Mouse (Mus musculus): Measurements from ENCODE around the gene Ubxn11. TPM values are rescaled to one million over a fixed set of nuclear protein-coding genes. Genes with fewer than 3 reads are reported as not detected.

Ubxn11 gene
- polyA plus RNA-seq, 1 experiment from 2014 or later: 1.3 TPM

- Histone ChIP-seq H3K9ac (ENCODE audit: low read length) (peak overlapping the region; percentile 13; the same call in 1 of the 2 replicates), H3K36me3 (ENCODE audit: control insufficient read depth, insufficient read depth, low read length) (no peaks in the 10 kb centered on the region), H3K4me1 (replicated peaks; ENCODE audit: control insufficient read depth, insufficient read depth) (0 out of 2 replicates have a peak, but pooled peaks cover 2% of the 10 kb centered on the region), H3K4me3 (ENCODE audit: low read depth, low read length) (no peak overlapping the region), H3K9me3 (ENCODE audit: control insufficient read depth, low read length) (no peaks in the 10 kb centered on the region), H3K27me3 (ENCODE audit: control insufficient read depth, insufficient read depth, low read length) (no peaks in the 10 kb centered on the region), H3K27ac (replicated peaks) (no peak overlapping the region), H3K4me2 (replicated peaks; ENCODE audit: low read depth) (no peak overlapping the region)
- 87% methylated on average over 21 of the region's 21 CpGs for WGBS
- TF ChIP-seq EP300 (optimal IDR thresholded peaks at IDR 0.05): no peak
- no peak for TF ChIP-seq CTCF (IDR thresholded peaks at IDR 0.05; ENCODE audit: low read depth)
- no peak for DNase-seq (ENCODE audit: low spot score)
- no peak for ATAC-seq (ENCODE audit: low FRiP score, low TSS enrichment)
Observed at GRCm38 (mm10) chr4:134126300-134127120, 24.1 kb downstream of the Ubxn11 start.

- 80% methylated on average over 7 of the region's 7 CpGs for WGBS
- H3K36me3 ChIP-seq (ENCODE audit: control insufficient read depth, insufficient read depth, low read length): peaks cover under 1% of the 10 kb centered on the region; the same call in 1 of the 2 replicates
- TF ChIP-seq EP300 (optimal IDR thresholded peaks at IDR 0.05): no peak
- no peak for TF ChIP-seq CTCF (IDR thresholded peaks at IDR 0.05; ENCODE audit: low read depth)
- no peaks in the 10 kb centered on the region for H3K9me3 ChIP-seq (ENCODE audit: control insufficient read depth, low read length)
- H3K27ac ChIP-seq (replicated peaks): no peak overlapping the region
- H3K4me1 ChIP-seq (replicated peaks; ENCODE audit: control insufficient read depth, insufficient read depth): 0 out of 2 replicates have a peak, but pooled peaks cover 2% of the 10 kb centered on the region
- H3K9ac ChIP-seq (ENCODE audit: low read length): 0 out of 2 replicates have a peak overlapping the region, but pooled peaks have one; percentile 18
- H3K27me3 ChIP-seq (ENCODE audit: control insufficient read depth, insufficient read depth, low read length): no peaks in the 10 kb centered on the region
- DNase-seq (ENCODE audit: low spot score): no peak
- peak overlapping the region; percentile 79 for H3K4me2 ChIP-seq (replicated peaks; ENCODE audit: low read depth)
- H3K4me3 ChIP-seq (ENCODE audit: low read depth, low read length): no peak overlapping the region
- no peak for ATAC-seq (ENCODE audit: low FRiP score, low TSS enrichment)
Observed at GRCm38 (mm10) chr4:134127121-134127455, 24.7 kb downstream of the Ubxn11 start.

GRCm38 (mm10) chr4:134127793-134128192 lies 25.4 kb downstream of the Ubxn11 start:
- Histone ChIP-seq H3K4me3 (ENCODE audit: low read depth, low read length) (peak overlapping the region; percentile 84), H3K4me2 (replicated peaks; ENCODE audit: low read depth) (peak overlapping the region; percentile 79), H3K9ac (ENCODE audit: low read length) (peak overlapping the region; percentile 81), H3K4me1 (replicated peaks; ENCODE audit: control insufficient read depth, insufficient read depth) (0 out of 2 replicates have a peak, but pooled peaks cover 2% of the 10 kb centered on the region), H3K9me3 (ENCODE audit: control insufficient read depth, low read length) (no peaks in the 10 kb centered on the region), H3K27me3 (ENCODE audit: control insufficient read depth, insufficient read depth, low read length) (no peaks in the 10 kb centered on the region), H3K36me3 (ENCODE audit: control insufficient read depth, insufficient read depth, low read length) (peaks cover 2% of the 10 kb centered on the region; the same call in 1 of the 2 replicates), H3K27ac (replicated peaks) (peak overlapping the region; percentile 95; the same call in 1 of the 2 replicates)
- TF ChIP-seq CTCF (IDR thresholded peaks at IDR 0.05; ENCODE audit: low read depth) (no peak), EP300 (optimal IDR thresholded peaks at IDR 0.05) (no peak)
- no peak for DNase-seq (ENCODE audit: low spot score)
- WGBS: 48% methylated on average over 8 of the region's 8 CpGs
- no peak for ATAC-seq (ENCODE audit: low FRiP score, low TSS enrichment)

GRCm38 (mm10) chr4:134128221-134128982 lies 26.0 kb downstream of the Ubxn11 start, which contains the start of gene Sh3bgrl3:
TSS of gene Sh3bgrl3 (minus strand) at chr4:134128789.
- ATAC-seq (ENCODE audit: low FRiP score, low TSS enrichment): peak; percentile 90
- WGBS: 1% methylated on average over 50 of the region's 50 CpGs
- H3K27me3 ChIP-seq (ENCODE audit: control insufficient read depth, insufficient read depth, low read length): no peaks in the 10 kb centered on the region

GRCm38 (mm10) chr4:134128983-134129362 lies 26.6 kb downstream of the Ubxn11 start:
- H3K4me3 ChIP-seq (ENCODE audit: low read depth, low read length): peak overlapping the region; percentile 84
- TF ChIP-seq CTCF (IDR thresholded peaks at IDR 0.05; ENCODE audit: low read depth) (no peak), EP300 (optimal IDR thresholded peaks at IDR 0.05) (peak; percentile 66)
- 1% methylated on average over 14 of the region's 14 CpGs for WGBS
- no peaks in the 10 kb centered on the region for H3K9me3 ChIP-seq (ENCODE audit: control insufficient read depth, low read length)
- peaks cover 2% of the 10 kb centered on the region; the same call in 1 of the 2 replicates for H3K36me3 ChIP-seq (ENCODE audit: control insufficient read depth, insufficient read depth, low read length)
- peak overlapping the region; percentile 81 for H3K9ac ChIP-seq (ENCODE audit: low read length)
- H3K4me2 ChIP-seq (replicated peaks; ENCODE audit: low read depth): peak overlapping the region; percentile 79
- H3K4me1 ChIP-seq (replicated peaks; ENCODE audit: control insufficient read depth, insufficient read depth): 0 out of 2 replicates have a peak, but pooled peaks cover 2% of the 10 kb centered on the region
- H3K27me3 ChIP-seq (ENCODE audit: control insufficient read depth, insufficient read depth, low read length): no peaks in the 10 kb centered on the region
- peak overlapping the region; percentile 95 for H3K27ac ChIP-seq (replicated peaks)
- DNase-seq (ENCODE audit: low spot score): peak; percentile 79
- peak; percentile 74 for ATAC-seq (ENCODE audit: low FRiP score, low TSS enrichment)

More at GRCm38 (mm10) chr4:134128221-134128982, 26.0 kb downstream of the Ubxn11 start, which contains the start of gene Sh3bgrl3:
- Histone ChIP-seq H3K36me3 (ENCODE audit: control insufficient read depth, insufficient read depth, low read length) (peaks cover 2% of the 10 kb centered on the region; the same call in 1 of the 2 replicates), H3K4me2 (replicated peaks; ENCODE audit: low read depth) (peak within 1 kb of the TSS; percentile 79), H3K4me3 (ENCODE audit: low read depth, low read length) (peak within 1 kb of the TSS; percentile 84), H3K9me3 (ENCODE audit: control insufficient read depth, low read length) (no peaks in the 10 kb centered on the region), H3K9ac (ENCODE audit: low read length) (peak within 1 kb of the TSS; percentile 81), H3K27ac (replicated peaks) (peak within 1 kb of the TSS; percentile 95), H3K4me1 (replicated peaks; ENCODE audit: control insufficient read depth, insufficient read depth) (0 out of 2 replicates have a peak, but pooled peaks cover 2% of the 10 kb centered on the region)
- TF ChIP-seq EP300 (optimal IDR thresholded peaks at IDR 0.05) (no peak), CTCF (IDR thresholded peaks at IDR 0.05; ENCODE audit: low read depth) (peak; percentile 4; the same call in 1 of the 2 replicates)
- DNase-seq (ENCODE audit: low spot score): peak; percentile 94
